Mouse (Mus musculus) skeletal muscle tissue, adult 2 months (tissue): ENCODE data around the gene Rab3gap2.

Source experiments
- DNase-seq: peaks from one replicate; pipeline ENCODE4 v3.0.0-alpha.2; 2012; ENCODE audit warnings: low read depth, low spot score

Rab3gap2 gene

DNA sequence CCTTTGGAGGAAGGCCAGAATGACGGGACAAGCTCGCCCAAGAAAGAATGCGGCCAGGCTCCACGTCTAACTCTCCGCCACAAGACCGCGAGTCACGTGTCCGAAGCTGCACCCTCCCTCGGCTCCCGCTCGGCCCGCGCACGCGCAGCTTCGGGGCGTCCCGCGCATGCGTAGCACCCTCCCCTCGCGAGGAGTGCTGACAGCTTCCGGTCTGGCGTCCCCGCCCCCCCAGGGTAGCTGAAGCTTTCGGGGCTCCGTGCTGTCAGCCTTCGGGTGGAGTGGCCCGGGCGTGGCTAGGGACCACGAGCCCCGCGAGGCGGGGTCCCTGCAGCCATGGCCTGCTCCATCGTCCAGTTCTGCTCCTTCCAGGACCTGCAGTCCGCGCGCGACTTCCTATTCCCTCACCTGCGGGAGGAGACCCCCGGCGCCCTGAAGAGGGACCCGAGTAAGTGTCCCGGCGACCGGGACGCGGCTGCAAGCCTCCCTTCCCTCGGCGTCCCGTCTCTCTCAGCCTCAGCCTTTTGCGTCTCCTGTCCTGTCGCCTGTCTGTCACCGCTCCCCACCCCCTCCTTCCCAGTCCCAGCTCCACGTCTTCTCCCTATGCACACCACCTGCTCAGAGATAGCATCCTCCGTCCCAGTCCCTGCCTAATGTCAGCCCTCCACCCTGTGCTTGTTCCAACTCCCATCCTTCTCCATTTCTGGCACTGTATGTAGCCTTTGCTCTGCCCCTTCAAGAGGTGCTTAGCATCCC lies at the start of gene Rab3gap2:
TSS of gene Rab3gap2 (plus strand) at position 209 of the 753 bp plus-strand sequence.
- DNase-seq = peak; percentile 99

DNA sequence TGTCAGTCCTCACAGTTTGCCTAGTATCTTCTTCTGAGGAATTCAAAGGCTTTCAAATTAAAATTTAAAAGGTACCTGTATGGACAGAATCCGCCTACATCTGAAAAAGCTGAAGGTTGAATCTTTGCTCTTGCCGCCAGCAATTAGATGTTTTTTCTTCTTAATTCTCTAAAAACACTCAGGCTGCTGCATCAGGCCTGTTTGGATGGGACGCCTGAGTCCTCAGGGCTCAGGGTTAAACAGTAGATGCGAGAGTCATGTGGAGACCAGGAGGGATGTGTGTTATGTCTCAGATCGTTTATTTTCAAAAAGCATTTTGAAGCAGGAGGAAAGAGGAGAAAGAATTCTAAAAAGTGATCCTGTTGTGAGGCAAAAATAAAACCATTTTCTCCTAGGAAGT lies 30.3 kb upstream of the Rab3gap2 start:
- DNase-seq = no peak

DNA sequence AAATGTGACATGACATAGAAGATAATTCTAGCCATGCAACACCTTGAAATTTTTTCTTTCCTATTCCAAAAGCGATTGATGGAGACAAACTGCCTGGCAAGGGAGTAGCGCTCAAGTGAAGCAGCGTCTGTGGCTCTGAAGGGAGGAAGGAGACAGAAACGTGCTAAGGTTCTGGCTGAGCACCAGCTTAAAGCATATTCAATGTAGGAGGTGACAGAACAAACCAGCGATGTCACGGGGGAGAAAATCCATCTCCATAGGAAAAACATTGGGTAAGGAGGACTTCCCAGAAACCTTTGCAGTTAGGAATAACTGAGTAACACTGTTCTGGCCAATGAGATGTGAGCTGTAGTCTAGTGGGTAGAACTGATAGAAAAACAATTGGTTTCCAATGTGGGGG lies 26.1 kb upstream of the Rab3gap2 start:
- no peak for DNase-seq

DNA sequence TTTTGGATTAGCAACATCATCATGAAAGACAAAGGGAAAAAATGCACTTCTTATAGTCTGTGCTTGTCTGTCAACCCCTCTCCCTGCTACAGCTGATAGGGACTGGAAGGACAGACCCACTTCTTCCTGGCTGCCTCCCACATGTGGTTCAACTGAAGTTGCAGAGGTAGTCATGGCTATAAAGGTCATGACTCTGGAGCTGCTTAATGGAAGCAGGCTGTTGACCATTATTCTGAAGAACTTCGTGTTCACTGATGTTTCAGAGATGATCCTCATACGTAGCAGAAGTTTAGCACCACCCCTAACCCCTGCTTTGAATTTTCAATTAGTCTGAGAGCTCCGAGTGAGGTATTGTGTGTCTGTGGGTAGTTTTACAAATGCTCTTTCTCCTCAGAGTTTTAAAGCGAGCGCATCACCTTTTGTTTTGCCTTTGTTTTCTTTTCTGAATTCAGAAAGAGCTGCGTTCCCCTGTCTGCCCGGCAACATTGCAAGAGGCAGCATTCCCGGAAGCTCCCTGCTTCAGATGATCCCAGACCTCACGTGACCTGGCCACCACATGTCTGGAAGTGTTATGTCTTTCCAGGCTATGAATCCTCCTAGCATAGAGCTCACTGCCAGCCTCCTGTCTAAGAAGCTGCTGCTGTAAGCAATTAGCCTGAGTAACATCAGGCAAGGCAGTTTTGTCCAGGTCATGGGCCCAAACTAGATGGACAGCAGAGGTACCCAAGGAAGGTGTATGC lies 20.2 kb upstream of the Rab3gap2 start:
- DNase-seq = peak; percentile 48

DNA sequence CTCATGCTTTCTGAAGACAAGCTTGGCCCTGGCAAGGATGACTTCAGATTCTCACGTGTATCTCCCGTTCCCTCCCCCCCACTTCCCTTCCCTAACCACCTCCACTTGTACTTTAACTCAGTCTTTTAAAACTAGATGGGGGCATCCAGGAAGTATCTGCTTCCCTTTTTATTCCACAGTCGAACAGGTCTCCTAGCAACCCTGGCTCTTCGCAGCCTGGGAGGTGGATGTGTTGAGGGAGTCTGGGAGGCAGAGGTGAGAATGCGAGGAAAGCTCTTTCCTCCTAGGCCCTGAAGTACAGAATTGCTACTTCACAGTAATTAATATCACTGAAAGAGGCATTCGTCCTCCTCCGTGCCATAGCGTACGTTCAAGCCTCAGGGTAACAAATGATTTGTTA lies 18.4 kb upstream of the Rab3gap2 start:
- no peak for DNase-seq

DNA sequence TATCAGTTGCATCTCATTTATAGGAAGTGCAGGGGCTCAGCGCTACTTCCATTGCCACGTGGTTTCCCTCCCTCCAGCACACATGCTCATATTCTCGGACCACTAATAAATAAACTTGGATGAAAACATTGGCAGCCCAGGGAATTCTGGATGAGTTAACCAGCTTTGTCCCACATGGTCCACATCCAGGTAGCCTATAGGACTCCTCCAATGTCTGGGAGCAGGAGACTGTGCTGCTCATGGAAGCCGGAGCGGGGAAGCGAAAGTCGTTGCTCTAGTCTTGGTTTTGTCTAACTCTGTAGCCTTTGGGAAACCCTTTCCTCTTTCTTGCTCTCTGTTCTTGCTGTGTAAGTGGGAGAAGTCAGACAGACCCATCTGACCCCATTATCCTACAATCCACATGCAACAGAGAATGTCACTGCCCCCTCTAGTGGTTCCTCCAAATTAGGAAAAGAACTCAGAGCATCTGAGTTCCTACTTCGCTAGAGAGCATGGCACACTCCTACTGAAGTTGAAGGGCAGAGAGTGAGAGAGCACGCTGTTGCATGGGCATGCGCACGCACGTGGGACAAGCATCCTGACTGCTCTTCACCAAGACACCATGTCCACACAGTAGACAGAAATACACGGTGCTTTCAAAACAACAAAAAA lies 16.7 kb upstream of the Rab3gap2 start:
- DNase-seq = no peak

DNA sequence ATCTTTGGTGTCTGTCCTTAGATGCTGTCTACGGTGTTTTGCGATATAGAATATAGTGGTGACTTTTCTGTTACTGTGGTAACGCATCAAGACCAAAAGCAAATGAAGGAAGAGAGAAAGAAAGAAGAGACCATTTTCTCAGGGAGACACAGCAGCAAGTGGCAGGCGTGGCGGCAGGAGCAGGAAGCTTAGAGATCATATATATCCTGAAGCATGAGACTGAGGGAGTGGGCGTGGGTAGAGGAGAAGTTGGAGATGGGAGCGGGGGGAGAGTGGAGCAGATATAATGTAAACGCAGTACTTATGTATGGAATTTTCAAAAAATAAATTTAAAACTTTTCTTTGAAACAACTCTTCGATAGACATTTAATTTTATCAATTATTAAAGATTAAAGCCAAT lies 14.0 kb upstream of the Rab3gap2 start:
- no peak for DNase-seq

DNA sequence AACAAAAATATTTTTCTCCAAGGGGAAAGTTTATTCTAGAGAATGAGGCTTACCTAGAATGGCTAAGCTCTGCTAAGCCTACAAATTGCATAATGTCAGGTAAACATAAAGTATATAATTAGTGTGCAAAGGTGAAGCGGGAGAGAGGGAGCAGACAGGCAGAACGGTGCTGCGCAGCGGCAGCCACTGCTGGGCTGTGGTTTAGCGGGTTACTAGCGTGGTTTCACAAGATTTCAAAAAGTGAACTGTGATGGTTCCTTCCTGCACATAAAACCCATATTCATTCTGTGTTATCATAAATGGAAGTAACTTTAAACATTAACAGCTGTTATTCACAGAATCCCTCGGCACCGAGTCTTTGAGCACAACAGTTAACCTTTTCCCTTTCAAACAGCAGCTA lies 11.8 kb upstream of the Rab3gap2 start:
- DNase-seq = no peak

DNA sequence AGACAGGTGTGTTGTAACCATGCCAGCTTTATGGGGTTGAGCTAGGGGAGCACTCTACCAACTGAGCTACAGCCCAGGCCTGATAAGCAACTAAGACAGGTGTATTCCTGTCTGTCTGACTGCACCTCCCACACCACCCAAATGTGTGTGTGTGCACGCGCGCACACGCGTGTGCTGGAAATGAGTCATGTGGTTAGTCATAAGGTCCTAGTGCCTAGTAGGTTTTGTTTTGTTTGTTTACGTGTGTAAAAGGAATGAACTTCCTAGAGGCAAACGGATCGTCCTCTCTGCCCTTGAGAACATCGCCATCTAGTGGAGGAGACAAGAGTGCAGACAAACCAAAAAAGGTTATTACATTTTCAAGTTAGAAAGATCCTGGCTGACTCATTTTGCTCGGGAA lies 10.4 kb upstream of the Rab3gap2 start:
- DNase-seq = peak; percentile 56

DNA sequence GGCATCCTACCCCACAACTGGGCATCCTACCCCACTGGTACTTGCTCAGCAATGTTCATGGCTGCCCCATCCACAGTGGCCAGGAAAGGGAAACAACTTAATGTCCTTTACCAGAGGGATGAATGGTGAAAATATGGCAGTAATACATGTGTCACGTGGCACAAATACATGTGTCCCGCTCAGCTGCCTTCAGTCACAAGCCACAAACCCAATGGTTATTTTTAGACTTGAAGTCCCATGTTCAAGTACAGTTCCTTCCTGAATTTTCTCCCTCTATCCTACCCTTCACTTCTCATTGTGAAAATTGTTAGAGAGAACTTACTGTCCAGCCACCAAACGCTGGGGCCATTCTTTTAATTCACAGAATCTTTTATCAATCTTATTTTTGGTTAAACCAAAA lies 7.6 kb upstream of the Rab3gap2 start:
- DNase-seq = no peak

DNA sequence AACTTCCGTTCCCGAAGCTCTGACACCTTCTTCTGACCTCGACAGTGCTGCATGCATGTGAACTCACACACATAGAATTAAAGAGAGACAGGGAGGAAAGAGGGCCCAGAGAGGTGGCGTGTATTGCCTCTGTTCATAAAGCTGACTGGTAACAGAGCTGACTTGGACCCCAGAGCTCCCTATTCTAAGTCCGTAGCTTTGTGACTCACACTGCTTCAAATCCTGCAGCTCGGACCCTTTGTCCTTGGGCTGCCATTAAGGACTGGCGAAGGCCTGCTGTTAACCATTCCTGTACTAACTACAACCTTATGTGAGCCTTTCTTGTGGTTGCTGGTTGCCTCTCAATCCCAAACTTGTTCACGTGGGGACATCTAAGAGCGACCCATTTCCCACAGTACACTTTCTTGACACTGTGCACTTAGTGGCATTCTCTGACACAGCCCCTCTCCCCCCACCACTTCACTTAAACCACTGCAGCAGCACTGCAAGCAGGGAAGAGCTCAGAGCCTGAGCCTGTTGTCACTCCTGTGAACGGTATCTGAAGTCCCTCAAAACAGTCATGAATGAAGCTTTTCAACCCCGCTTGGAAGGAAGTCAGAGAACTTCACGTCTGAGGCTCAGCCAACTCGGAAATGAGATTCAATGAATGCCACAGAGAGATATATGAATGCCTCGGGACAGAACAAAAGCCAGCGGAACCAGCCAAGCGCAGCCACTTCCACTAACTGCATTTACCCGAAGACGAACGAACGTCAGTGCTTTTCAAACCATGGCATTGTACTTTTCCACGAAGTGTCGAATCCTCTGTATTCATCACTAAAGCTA lies 3.1 kb upstream of the Rab3gap2 start:
- DNase-seq = no peak

DNA sequence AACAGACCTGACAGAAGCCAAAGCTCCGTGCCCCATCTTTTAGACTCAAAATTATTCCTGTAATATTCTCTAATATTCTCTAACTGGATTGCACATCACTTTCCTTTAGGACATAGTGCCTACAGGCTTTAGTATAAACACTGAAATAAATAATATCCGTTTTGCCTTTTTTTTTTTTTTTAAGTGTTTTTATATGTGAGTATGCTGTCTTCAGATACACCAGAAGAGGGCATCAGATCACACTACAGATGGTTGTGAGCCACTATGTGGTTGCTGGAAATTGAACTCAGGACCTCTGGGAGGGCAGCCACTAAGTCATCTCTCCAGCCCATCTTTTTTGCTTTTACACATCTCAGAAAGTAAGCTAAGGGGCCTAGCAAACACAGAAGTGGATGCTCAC lies 1.9 kb upstream of the Rab3gap2 start:
- no peak for DNase-seq

DNA sequence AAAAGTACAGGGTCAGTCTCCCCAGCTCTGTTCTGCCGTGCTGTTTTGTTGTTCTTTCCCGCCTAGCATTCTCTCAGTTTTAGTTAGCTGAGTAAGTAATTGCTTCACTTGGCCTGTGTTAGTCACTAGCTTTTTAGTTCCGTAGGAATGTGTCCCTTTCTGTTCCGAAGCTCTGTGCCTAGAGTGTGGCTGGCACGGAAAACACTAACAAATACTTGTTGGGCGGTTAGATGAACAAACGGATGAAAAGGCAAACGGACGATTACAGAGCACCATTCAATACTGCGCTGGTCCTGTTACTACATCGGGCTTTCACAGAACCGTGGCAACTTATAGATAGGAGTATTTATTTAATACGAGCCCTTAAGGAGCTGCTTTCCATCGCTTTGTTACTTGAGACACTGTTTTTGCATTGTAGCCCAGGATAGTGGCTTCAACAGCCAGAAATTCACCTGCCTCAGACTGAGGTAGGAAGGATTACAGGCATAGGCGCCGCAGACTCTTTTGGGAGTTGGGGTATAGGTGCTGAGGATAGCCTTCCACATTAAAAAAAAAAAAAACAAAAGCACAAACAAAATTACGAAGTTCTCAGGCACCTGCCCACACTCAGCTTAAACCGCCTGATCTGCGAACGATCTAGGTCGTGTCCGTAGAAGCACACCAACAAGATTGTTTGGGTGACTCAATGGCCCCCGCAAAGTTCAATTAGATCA lies 565 bp upstream of the Rab3gap2 start:
- DNase-seq = peak; percentile 36

DNA sequence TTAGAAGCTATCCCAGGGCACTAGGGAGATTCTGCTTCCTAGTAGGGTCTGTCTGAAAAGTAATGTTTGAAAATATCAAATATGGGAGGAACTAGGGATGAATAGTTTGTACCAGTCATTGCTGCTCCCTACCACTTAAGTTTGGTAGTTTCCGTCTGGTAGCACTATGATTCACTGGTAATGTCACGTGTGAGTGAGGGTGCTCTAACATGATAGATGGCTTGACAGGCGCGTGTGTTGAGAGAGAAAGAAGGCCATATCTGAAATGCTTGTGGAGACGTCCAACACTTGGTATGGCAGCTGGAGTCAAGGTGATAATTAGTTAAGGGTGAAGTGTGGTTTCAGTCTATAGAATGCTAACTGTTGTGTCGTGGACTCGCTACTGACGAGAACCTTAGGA lies 1.2 kb downstream of the Rab3gap2 start:
- DNase-seq = no peak

DNA sequence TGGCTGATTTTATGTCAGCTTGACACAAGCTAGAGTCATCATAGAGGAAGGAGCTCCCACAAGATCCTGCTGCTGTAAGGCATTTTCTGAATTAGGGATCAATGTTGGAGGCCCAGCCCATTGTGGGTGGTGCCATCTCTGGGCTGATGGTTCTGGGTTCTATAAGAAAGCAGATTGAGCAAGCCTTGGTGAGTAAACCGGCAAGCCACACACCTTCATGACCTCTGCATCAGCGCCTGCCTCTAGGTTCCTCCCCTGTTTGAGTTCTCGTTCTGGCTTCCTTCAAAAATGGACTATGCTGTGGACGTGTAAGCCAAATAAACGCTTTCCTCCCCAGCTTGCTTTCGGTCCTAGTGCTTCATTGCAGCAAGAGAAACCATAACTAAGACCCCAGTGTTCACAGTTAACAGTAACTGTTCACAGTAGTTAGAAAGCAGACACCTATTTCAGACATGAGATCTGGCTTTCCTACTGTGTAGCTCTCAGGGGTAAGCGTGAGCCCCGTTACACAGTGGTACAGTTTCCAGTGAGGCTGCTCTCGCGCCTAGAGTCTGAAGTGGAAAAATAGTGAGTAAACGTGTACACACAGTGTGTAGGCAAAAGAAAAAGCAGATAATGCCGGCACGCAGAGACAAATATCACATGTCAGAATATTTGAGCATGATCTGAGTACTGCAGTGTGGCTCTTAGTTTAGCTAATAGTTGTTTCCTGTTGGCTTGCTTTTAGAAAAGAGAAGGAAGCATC lies 4.1 kb downstream of the Rab3gap2 start:
- DNase-seq = no peak

DNA sequence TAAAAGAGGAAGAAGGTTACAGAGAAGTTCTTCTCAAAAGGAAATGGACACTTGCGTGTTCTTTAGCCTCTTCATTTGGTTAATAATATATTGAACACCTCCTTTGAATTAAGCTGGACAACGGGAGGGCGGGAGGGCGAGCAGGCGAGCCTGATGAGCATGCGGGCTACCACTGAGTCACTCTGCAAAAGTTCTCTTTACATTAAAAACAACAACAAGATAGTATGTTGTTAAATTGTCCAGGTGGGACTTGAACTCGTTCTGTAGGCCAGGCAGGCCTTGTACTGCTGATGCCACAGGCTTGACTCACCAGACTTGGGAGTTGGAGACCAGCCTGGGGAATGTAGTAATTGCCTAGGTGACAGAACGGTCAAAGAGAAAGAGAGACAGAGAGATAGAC lies 4.8 kb downstream of the Rab3gap2 start:
- no peak for DNase-seq

DNA sequence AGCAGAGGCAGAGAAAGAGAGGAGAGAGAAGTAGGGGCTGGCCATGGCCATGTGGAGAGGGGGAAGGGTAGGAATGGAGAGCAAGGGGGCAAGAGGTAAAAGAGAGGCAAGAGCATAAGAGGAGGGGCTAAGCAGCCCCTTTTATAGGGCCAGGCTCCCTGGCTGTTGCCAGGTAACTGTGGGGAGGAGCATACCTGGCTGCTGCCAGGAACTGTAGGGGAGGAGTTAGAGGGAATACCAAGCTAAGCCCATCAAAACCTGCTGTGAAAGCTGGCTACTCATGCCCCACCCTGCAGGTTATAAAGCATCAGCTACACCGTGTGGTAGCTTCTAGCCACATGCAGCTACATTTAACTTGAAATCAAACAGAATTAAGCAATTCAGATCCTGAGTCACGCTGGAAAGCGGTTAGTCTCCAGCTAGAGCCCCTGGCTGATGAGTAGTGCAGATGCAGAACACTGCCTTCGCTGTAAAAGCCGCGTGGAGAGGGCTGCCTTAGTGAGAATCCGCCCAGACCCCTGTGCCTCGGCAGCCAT lies 5.8 kb downstream of the Rab3gap2 start:
- no peak for DNase-seq

DNA sequence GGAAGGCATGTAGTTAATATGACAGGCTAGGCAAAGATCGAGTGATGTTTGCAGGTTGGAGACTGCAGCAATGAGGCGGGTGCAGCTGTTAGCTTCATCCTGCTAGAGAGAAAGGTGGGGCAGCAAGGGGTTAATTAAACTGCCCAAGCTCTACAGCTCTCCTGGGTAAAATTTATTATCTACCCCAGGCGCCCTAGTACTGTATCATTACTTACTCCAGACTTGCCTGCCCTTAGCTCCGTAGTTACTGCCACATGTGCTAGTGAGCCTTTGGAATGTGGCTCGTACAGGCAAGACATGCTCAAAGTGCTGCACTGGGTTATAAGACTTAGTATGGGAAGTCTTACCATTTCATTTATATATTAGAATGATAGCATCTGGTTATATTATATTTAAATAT lies 12.4 kb downstream of the Rab3gap2 start:
- no peak for DNase-seq

DNA sequence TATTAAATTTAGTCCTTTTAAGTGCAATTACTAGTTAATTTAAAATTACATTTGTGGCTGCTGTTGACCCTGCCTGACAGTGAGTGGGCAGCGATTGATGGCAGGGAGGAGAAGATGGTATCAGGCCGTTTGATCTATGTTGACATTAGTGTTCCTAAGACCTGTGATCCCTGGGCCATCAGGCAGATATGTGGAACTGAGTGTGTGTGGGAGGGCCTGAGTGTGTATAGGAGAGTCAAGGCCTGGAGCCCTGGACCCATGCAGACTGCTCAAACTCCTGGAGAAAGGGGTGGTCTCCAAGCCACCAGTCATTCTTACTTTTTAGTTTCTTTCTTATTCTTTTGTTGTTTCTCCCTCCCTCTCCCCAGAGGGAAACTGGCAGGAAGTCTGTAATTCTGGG lies 12.8 kb downstream of the Rab3gap2 start:
- DNase-seq = no peak

DNA sequence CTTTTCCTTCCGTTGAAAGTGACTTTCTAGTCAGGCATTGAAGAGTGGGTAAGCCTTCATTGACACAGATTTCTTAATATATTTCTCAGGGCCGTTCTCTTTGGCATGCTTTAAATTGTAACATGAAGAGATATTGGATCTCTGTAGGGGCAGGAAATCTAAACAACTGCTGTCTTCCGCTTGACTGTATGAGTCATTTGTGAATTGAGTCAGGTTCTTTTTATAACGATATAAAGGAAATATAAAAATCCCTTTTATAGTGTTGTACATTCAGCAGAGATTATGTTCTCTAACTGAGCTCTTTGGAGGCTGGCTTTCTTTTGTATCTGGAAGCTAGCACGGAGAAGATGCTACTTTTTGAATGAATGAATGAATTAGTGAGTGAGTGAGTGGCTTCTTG lies 14.0 kb downstream of the Rab3gap2 start:
- DNase-seq = no peak
